Mouse (Mus musculus) lung, postnatal 10 days (tissue): ENCODE results near the gene Osm.

ENCODE experiments used
- DNase-seq: peaks from one replicate; pipeline ENCODE4 v3.0.0; 2021

Gene Osm

GRCm38 (mm10) chr11:4216248-4217000, 19.8 kb upstream of the Osm start:
- peak; percentile 85 for DNase-seq

- peak; percentile 97 for DNase-seq
Observed at GRCm38 (mm10) chr11:4217914-4218629, 18.1 kb upstream of the Osm start, which contains the start of gene Castor1. Castor1 (plus strand) TSS chr11:4218225.

- no peak for DNase-seq
Observed at GRCm38 (mm10) chr11:4218637-4219036, 17.6 kb upstream of the Osm start.

GRCm38 (mm10) chr11:4219317-4219751, 16.9 kb upstream of the Osm start:
- DNase-seq, result peak; percentile 88

- DNase-seq, result no peak
Observed at GRCm38 (mm10) chr11:4219908-4220307, 16.3 kb upstream of the Osm start.

- DNase-seq, result peak; percentile 83
Observed at GRCm38 (mm10) chr11:4220443-4221400, 15.5 kb upstream of the Osm start.

- DNase-seq, result no peak
Observed at GRCm38 (mm10) chr11:4222046-4222950, 13.9 kb upstream of the Osm start.

- no peak for DNase-seq
Observed at GRCm38 (mm10) chr11:4223393-4224188, 12.6 kb upstream of the Osm start.

GRCm38 (mm10) chr11:4224223-4224622, 12.0 kb upstream of the Osm start:
- DNase-seq, result no peak

- DNase-seq, result no peak
Observed at GRCm38 (mm10) chr11:4226569-4227325, 9.5 kb upstream of the Osm start.

GRCm38 (mm10) chr11:4228463-4228862, 7.8 kb upstream of the Osm start:
- DNase-seq, result no peak

- no peak for DNase-seq
Observed at GRCm38 (mm10) chr11:4229841-4230240, 6.4 kb upstream of the Osm start.

- DNase-seq, result no peak
Observed at GRCm38 (mm10) chr11:4231435-4231834, 4.8 kb upstream of the Osm start.

GRCm38 (mm10) chr11:4232644-4233043, 3.6 kb upstream of the Osm start:
- DNase-seq, result no peak

- no peak for DNase-seq
Observed at GRCm38 (mm10) chr11:4235052-4235655, 1.1 kb upstream of the Osm start.

GRCm38 (mm10) chr11:4236546-4237067, 387 bp downstream of the Osm start:
- no peak for DNase-seq

GRCm38 (mm10) chr11:4237389-4237912, 1.2 kb downstream of the Osm start:
- no peak for DNase-seq

- DNase-seq, result no peak
Observed at GRCm38 (mm10) chr11:4238167-4238566, 1.9 kb downstream of the Osm start.

- no peak for DNase-seq
Observed at GRCm38 (mm10) chr11:4239691-4240090, 3.5 kb downstream of the Osm start.
